Mouse (Mus musculus) G1E (cell line): ENCODE results near the gene Runx1. TPM values are rescaled to one million over a fixed set of nuclear protein-coding genes. Genes with fewer than 3 reads are reported as not detected.

Experiments
- ATAC-seq: 2 replicates; pipeline ENCODE4 v1.8.0; 2016; ENCODE audit warnings: mild to moderate bottlenecking; ENCODE audit not compliant: insufficient number of reproducible peaks, poor library complexity, low FRiP score, severe bottlenecking; ENCODE audit errors: extremely low read depth
- DNase-seq: peaks from one replicate; pipeline ENCODE4 v3.0.0; 2012; ENCODE audit warnings: low spot score
- H3K27me3 ChIP-seq: 2 replicates; pipeline ENCODE4 v1.6.1; 2012; ENCODE audit warnings: mild to moderate bottlenecking, low read length, inconsistent platforms; ENCODE audit not compliant: insufficient read depth
- H3K36me3 ChIP-seq: replicated peaks from 2 replicates; pipeline ENCODE3; 2012; ENCODE audit warnings: mild to moderate bottlenecking, inconsistent platforms
- H3K4me1 ChIP-seq: 2 replicates; pipeline ENCODE4 v1.6.1; 2012; ENCODE audit warnings: low read depth, low read length, inconsistent platforms, mixed read lengths; ENCODE audit not compliant: insufficient read depth
- H3K4me3 ChIP-seq: 2 replicates; pipeline ENCODE4 v1.5.1; 2012; ENCODE audit warnings: low read depth, mild to moderate bottlenecking, inconsistent platforms, low read length, moderate library complexity, mixed read lengths
- H3K9me3 ChIP-seq: replicated peaks from 2 replicates; pipeline ENCODE4 v1.6.1; 2012; ENCODE audit warnings: inconsistent platforms
- CTCF ChIP-seq: IDR thresholded peaks from 2 replicates; pipeline ENCODE4 v1.5.1; 2012; ENCODE audit warnings: low read depth, low read length, inconsistent platforms, mixed read lengths
- GATA1 ChIP-seq: IDR thresholded peaks from 2 replicates; pipeline ENCODE4 v1.6.1; 2012; ENCODE audit warnings: borderline replicate concordance, low read length, inconsistent platforms, mixed read lengths
- GATA2 ChIP-seq: IDR thresholded peaks from 2 replicates; pipeline ENCODE4 v1.6.1; 2012; ENCODE audit warnings: low read depth, low read length, inconsistent platforms, borderline replicate concordance
- POLR2AphosphoS5 ChIP-seq: IDR thresholded peaks from 2 replicates; pipeline ENCODE4 v1.6.1; 2012; ENCODE audit warnings: low read depth, low read length, inconsistent platforms; ENCODE audit not compliant: insufficient replicate concordance
- TAL1 ChIP-seq: conservative IDR thresholded peaks from 2 replicates; pipeline ENCODE4 v1.6.1; 2012; ENCODE audit warnings: low read depth, low read length, inconsistent platforms, mixed read lengths
- polyA plus RNA-seq: library from polyadenylated mRNA; stranded (reverse); fragments of >175 nt; gene quantifications from 2 replicates; pipeline ENCODE4 v1.2.3, GENCODE M21; 2012
- total RNA-seq, 2 experiments: library from RNA; stranded (forward) in 1 of 2; stranded (reverse) in 1 of 2; fragments of 200-1000 nt in 1 of 2; fragments of >200 nt in 1 of 2; fragmentation: Nextera tagmentation in 1 of 2; gene quantifications; 2 replicates each; pipeline ENCODE4 v1.2.3; 2014 to 2017

Gene Runx1
- total and polyA plus RNA-seq, 3 experiments, result 36.1 to 213 (median 158) TPM

DNA sequence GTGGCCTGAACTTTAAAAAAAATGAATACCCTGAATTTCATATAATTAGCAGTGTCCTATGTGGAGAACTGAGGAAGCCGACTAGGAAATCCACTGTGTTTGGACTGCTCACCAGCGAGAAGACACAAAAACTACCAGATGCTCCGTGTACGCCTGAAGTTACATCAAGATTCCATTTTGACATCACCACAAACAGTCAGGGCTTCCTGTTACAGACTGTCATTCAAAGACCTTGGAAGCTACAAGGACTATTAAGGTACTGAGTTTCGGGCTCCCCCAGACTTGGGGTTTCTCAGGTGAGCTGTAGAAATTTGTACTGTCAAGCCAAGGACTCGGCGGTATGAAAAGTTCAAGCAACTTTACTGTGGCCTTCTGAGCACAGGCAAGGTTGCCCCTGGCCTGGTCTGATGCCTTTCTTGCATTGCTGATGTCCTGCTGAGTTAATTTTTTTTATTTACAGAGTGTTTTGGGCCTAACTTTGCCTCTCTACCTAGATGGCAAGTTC is 22.8 kb downstream of the Runx1 start:
- no peaks in the 10 kb centered on the region for H3K27me3 ChIP-seq
- no peak overlapping the region for H3K4me3 ChIP-seq
- ATAC-seq, result no peak
- TF ChIP-seq CTCF (no peak), GATA2 (no peak), POLR2AphosphoS5 (no peak), GATA1 (no peak), TAL1 (no peak)
- no peaks in the 10 kb centered on the region; the same call in 1 of the 2 replicates for H3K9me3 ChIP-seq
- H3K36me3 ChIP-seq, result peaks cover 79% of the 10 kb centered on the region
- peaks cover 100% of the 10 kb centered on the region for H3K4me1 ChIP-seq
- DNase-seq, result no peak

DNA sequence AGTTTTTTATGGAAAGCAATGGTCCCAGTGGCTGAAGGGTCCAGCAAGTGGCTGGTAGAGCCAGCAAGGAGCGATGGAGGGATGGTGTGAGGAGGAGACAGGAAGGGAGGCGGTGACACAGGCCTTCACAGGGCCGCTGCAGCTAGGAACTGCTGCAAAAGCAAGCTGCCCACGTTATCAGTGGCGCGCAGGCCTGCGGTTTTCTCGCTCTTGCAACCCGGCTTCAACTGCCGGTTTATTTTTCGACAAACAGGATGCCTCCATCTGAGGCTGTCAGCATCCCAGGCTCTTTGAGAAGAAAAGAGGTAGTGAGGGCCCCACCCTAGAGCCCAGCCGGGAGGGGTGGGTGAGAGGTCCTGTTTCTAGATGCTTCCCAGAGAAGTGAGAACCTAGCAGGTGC is 24.4 kb downstream of the Runx1 start:
- ATAC-seq, result peak; percentile 87

DNA sequence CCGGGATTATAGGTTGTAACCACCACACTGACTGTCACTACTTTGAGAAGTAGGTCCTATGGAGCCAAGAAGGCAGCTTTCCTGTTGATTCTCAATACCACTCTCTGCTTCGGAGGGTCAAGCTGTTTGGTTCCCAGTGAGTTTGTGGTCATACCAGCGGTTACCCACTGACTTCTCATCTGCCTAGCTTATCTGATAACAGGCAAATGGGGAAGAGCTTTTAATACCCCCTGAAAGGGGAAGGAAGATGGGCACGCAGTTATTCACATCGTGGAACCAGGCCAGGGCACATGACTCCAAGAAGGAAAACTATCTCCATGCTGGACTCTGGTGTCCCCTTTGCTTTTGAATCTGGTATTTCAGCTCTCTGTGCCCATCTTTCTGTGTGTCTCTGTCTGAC is 25.1 kb downstream of the Runx1 start:
- Histone ChIP-seq H3K4me3 (peak overlapping the region; percentile 61; the same call in 1 of the 2 replicates), H3K27me3 (no peaks in the 10 kb centered on the region), H3K4me1 (peaks cover 97% of the 10 kb centered on the region), H3K36me3 (peaks cover 80% of the 10 kb centered on the region), H3K9me3 (no peaks in the 10 kb centered on the region; the same call in 1 of the 2 replicates)
- ATAC-seq (peak; percentile 31), DNase-seq (peak; percentile 70)
- TF ChIP-seq GATA2, result no peak
- peak; percentile 46 for TF ChIP-seq TAL1

More for the DNA sequence above, 24.4 kb downstream of the Runx1 start:
- peak; percentile 78 for DNase-seq
- TF ChIP-seq CTCF (no peak), POLR2AphosphoS5 (no peak), GATA1 (no peak), TAL1 (peak; percentile 97), GATA2 (no peak)
- Histone ChIP-seq H3K27me3 (no peaks in the 10 kb centered on the region), H3K4me3 (peak overlapping the region; percentile 61; the same call in 1 of the 2 replicates), H3K36me3 (peaks cover 80% of the 10 kb centered on the region), H3K9me3 (no peaks in the 10 kb centered on the region; the same call in 1 of the 2 replicates), H3K4me1 (peaks cover 97% of the 10 kb centered on the region)

DNA sequence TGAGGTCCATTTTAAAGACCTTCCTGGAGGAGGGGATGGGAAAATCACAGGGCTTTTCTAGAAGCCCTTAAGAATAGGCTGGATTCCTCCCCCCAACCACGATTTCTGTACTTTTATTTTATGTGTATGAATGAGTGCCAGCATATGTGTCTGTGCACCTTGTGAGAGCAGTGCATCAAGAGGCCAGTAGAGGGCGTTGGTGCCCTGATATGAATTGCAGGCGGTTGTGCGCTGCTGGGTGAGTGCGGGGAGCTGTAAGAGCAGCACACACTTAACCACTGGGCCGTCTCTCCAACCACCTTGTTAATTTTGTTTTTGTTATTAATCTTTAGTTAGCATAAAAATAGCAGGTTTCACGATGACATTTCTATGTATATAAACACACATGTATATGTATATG is 26.0 kb downstream of the Runx1 start:
- Histone ChIP-seq H3K27me3 (no peaks in the 10 kb centered on the region), H3K36me3 (peaks cover 82% of the 10 kb centered on the region), H3K4me1 (peaks cover 97% of the 10 kb centered on the region), H3K9me3 (no peaks in the 10 kb centered on the region; the same call in 1 of the 2 replicates), H3K4me3 (no peak overlapping the region; the same call in 1 of the 2 replicates)
- no peak for DNase-seq
- TF ChIP-seq TAL1, result no peak
- TF ChIP-seq CTCF, result 0 out of 2 replicates have a peak, but pooled peaks have one; percentile 20
- ATAC-seq, result no peak

DNA sequence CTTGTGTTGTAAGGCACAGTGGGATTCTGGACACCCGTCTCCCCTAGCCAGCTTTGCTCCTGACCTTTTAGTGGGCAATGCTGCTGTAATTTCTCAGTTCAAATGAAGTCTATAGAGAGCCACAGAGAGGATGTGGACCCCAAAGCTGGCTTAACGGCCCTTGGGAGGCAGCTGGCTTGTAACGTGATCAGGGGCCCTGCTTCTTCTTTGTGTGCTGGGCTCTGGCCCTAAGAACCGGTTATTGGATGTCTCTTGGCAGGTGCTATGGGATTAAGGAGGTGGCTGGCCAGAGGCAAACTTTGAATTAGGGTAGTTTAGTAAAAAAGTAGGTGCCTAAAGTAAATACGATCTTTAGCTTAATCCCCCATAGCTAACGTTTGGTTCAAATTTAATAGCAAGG is 31.8 kb downstream of the Runx1 start:
- H3K36me3 ChIP-seq, result peaks cover 87% of the 10 kb centered on the region
- H3K4me3 ChIP-seq, result peak overlapping the region; percentile 6; the same call in 1 of the 2 replicates
- ATAC-seq (no peak), DNase-seq (no peak)
- no peaks in the 10 kb centered on the region for H3K9me3 ChIP-seq
- TF ChIP-seq GATA2 (no peak), TAL1 (no peak), CTCF (no peak)
- H3K27me3 ChIP-seq, result no peaks in the 10 kb centered on the region
- H3K4me1 ChIP-seq, result peaks cover 92% of the 10 kb centered on the region

DNA sequence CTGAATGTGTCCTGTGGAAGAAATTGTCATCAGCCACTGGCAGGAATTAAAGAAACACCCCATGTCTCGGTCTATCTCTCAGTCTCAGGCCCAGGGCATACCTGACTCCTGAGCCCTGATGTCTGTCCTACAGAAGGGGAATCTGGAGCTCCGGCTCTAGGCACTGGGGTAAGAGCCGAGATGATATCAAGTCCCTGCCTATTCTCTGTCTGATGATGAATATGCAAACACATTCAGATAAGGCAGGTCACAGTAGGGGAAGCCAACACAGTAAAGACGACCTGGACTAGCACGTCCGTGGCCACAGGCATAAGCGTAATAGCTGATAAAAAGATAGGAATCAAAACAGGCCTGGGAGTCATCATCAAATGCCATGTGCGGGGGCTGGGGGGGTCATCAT is 32.2 kb downstream of the Runx1 start:
- peaks cover 92% of the 10 kb centered on the region for H3K4me1 ChIP-seq
- H3K9me3 ChIP-seq, result no peaks in the 10 kb centered on the region
- DNase-seq (peak; percentile 18), ATAC-seq (peak; percentile 67)
- peaks cover 87% of the 10 kb centered on the region for H3K36me3 ChIP-seq
- no peaks in the 10 kb centered on the region for H3K27me3 ChIP-seq
- H3K4me3 ChIP-seq, result peak overlapping the region; percentile 6; the same call in 1 of the 2 replicates
- TF ChIP-seq TAL1 (no peak), GATA2 (no peak), GATA1 (no peak)

DNA sequence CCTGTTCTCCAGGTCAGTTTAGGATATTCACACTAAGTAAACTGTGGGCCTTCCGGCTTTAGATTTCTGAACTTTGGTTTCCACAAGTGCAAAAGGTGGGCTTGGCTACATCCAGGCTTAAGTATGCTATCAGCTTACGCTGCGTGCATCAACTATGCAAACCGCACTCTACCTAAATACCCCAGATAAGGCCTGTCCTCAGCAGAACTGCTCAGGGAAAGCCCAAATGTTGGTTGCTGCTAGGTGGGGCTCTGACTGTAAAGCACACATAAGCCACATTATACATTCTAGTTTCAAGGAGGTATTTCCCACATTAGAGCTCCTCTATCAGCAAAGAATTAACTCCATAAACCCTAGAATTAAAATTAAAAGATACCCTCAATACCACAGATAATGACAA is 33.0 kb downstream of the Runx1 start:
- TF ChIP-seq TAL1, result no peak
- TF ChIP-seq GATA1, result no peak
- no peak for TF ChIP-seq CTCF
- no peak for TF ChIP-seq POLR2AphosphoS5
- no peak for TF ChIP-seq GATA2
- peaks cover 92% of the 10 kb centered on the region for H3K4me1 ChIP-seq
- H3K36me3 ChIP-seq, result peaks cover 87% of the 10 kb centered on the region
- no peaks in the 10 kb centered on the region for H3K9me3 ChIP-seq
- DNase-seq (no peak), ATAC-seq (no peak)
- H3K4me3 ChIP-seq, result no peak overlapping the region
- no peaks in the 10 kb centered on the region for H3K27me3 ChIP-seq
